9 mouse cellular contexts compared by ENCODE assay signal in genomic region chr17:29399241-29399910, GRCm38 (mm10). TPM values are rescaled to one million over a fixed set of nuclear protein-coding genes. Genes with fewer than 3 reads are reported as not detected.
DNase-seq lines count a peak whose midpoint lies in the region; ATAC-seq and TF ChIP-seq lines count a peak whose summit lies in the region.
"Had no signal": no experiment of that assay in that cellular context is flagged by ENCODE, and none has a peak within 500 bp of the region (broad histone marks: within the 10 kb centered on the region; RNA-seq: fewer than 3 reads in every experiment).

No protein-coding gene starts in this region.

- WGBS in heart, embryonic 13.5 days, result 59% methylated on average over 14 of the region's 14 CpGs

- peak; percentile 96 for TF ChIP-seq EP300 in ES-Bruce4 (IDR thresholded peaks at IDR 0.05; ENCODE audit: insufficient read depth, low read depth, low read length)

- peak overlapping the region; percentile 81 for H3K9ac ChIP-seq in heart, embryonic 13.5 days
- H3K9ac ChIP-seq in ES-Bruce4 (ENCODE audit: low read depth, poor library complexity, severe bottlenecking), result no peak overlapping the region

- H3K9me3 ChIP-seq in heart, embryonic 13.5 days, result no peaks in the 10 kb centered on the region
- H3K9me3 ChIP-seq in ES-Bruce4 (replicated peaks; ENCODE audit: control insufficient read depth, insufficient read depth, low read length, poor library complexity, severe bottlenecking), result no peaks in the 10 kb centered on the region

- TF ChIP-seq POLR2A in ES-Bruce4 (IDR thresholded peaks at IDR 0.05; ENCODE audit: insufficient read depth, low read length), result no peak

- peaks cover 45% of the 10 kb centered on the region for H3K4me1 ChIP-seq in heart, embryonic 13.5 days
- H3K4me1 ChIP-seq in ES-Bruce4 (ENCODE audit: control insufficient read depth, insufficient read depth, low read length), result peaks cover 10% of the 10 kb centered on the region

- ATAC-seq in heart, embryonic 13.5 days (ENCODE audit: extremely low read depth, insufficient number of reproducible peaks, low FRiP score, low TSS enrichment), result no peak

- H3K4me3 ChIP-seq in heart, embryonic 13.5 days, result no peak overlapping the region
- H3K4me3 ChIP-seq in ES-Bruce4 (ENCODE audit: low read depth, low read length), result no peak overlapping the region

- no peak for DNase-seq in heart, postnatal 4 days
- DNase-seq in embryo, embryonic 9.5 days (ENCODE audit: extremely low spot score), result peak; percentile 59
- DNase-seq in lung, postnatal 10 days, result peak; percentile 32
- no peak for DNase-seq in cerebellum, adult 9-11 months
- no peak for DNase-seq in layer of hippocampus, postnatal 10 days (ENCODE audit: low spot score in 2 of 2)
- DNase-seq in thymus, postnatal 14 days, result no peak
- DNase-seq: gastrocnemius, postnatal 10 days had no signal

- H3K36me3 ChIP-seq in heart, embryonic 13.5 days, result no peaks in the 10 kb centered on the region
- H3K36me3 ChIP-seq in ES-Bruce4 (ENCODE audit: control insufficient read depth, insufficient read depth, low read length, poor library complexity, severe bottlenecking), result no peaks in the 10 kb centered on the region

- no peak overlapping the region for H3K27ac ChIP-seq in heart, embryonic 13.5 days (replicated peaks)
- H3K27ac ChIP-seq in ES-Bruce4 (ENCODE audit: insufficient read depth, low read length), result no peak overlapping the region

- H3K27me3 ChIP-seq in heart, embryonic 13.5 days (replicated peaks), result no peaks in the 10 kb centered on the region
- H3K27me3 ChIP-seq in ES-Bruce4 (ENCODE audit: control insufficient read depth, insufficient read depth, low read length, poor library complexity, severe bottlenecking), result no peaks in the 10 kb centered on the region

- no peak for TF ChIP-seq CTCF in ES-Bruce4 (IDR thresholded peaks at IDR 0.05; ENCODE audit: low read depth, low read length)

- H3K4me2 ChIP-seq in heart, embryonic 13.5 days, result no peak overlapping the region

RNA-seq across cellular contexts. Expression of gene Fgd2, which starts 38.7 kb away (rescaled TPM):
- polyA plus RNA-seq in heart, embryonic 13.5 days (2015; fragmentation: Nextera tagmentation; extraction: Ambion mirVana), result 3.4 and 3.8 TPM in 2 replicates
- total RNA-seq in heart, postnatal 4 days (2021), result 1 to 10 TPM; 2.1 to 2.8 TPM
- polyA plus RNA-seq in ES-Bruce4 (2011; ENCODE audit: insufficient read depth, insufficient read length, low read depth, missing spikeins), result 4.6 and 5.1 TPM in 2 replicates
- total RNA-seq in layer of hippocampus, postnatal 10 days (2021), result 10 to 100 TPM in 1 of 2 experiments, 1 to 10 TPM in 1; 7.8 to 13.0 TPM

RNA-seq across cellular contexts. Expression of gene Mtch1, which starts 51.6 kb away (rescaled TPM):
- 276 and 287 TPM in 2 replicates for polyA plus RNA-seq in heart, embryonic 13.5 days (2015; fragmentation: Nextera tagmentation; extraction: Ambion mirVana)
- total RNA-seq in heart, postnatal 4 days (2021), result 100 to 1,000 TPM; 358 to 374 TPM
- polyA plus RNA-seq in ES-Bruce4 (2011; ENCODE audit: insufficient read depth, insufficient read length, low read depth, missing spikeins), result 129 and 134 TPM in 2 replicates
- total RNA-seq in layer of hippocampus, postnatal 10 days (2021), result 100 to 1,000 TPM; 505 to 511 TPM

Comparison
In these comparisons a context has a peak if more than half of its experiments do, and no peak if none do; other contexts are left out.
1. DNase-seq: peak in embryo, embryonic 9.5 days (single experiment) and lung, postnatal 10 days (single experiment); none in heart, postnatal 4 days (single experiment), cerebellum, adult 9-11 months (single experiment), layer of hippocampus, postnatal 10 days (0 of 2) and thymus, postnatal 14 days (single experiment).